Mouse (Mus musculus) CH12.LX (cell line): ENCODE results near the gene Trim46. TPM values are rescaled to one million over a fixed set of nuclear protein-coding genes. Genes with fewer than 3 reads are reported as not detected.
A peak's percentile ranks its signal among the peaks of the same experiment; 100 is the strongest.

Source experiments
- DNase-seq: peaks from one replicate; pipeline ENCODE4 v3.0.0-alpha.2; 2013; ENCODE audit errors: extremely low read depth
- H3K27ac ChIP-seq: 2 replicates; pipeline ENCODE4 v1.5.1; 2012; ENCODE audit warnings: low read depth, mild to moderate bottlenecking, control low read depth, moderate library complexity; ENCODE audit not compliant: insufficient read depth
- H3K27me3 ChIP-seq: replicated peaks from 2 replicates; pipeline ENCODE3; 2012; ENCODE audit warnings: inconsistent platforms
- H3K36me3 ChIP-seq, 2 experiments: replicated peaks in 1 of 2; 2 replicates each; pipeline versions ENCODE3 to v1.6.1; 2012; ENCODE audit warnings: inconsistent platforms in 1 of 2, low read length in 1 of 2, mild to moderate bottlenecking in 1 of 2, mixed read lengths in 1 of 2, moderate library complexity in 1 of 2; ENCODE audit not compliant: control insufficient read depth in 1 of 2, insufficient read depth in 1 of 2
- H3K4me1 ChIP-seq, 2 experiments: 2 replicates each; pipeline ENCODE4 v1.6.1; 2012; ENCODE audit warnings: inconsistent platforms in 1 of 2, moderate library complexity in 1 of 2; ENCODE audit not compliant: insufficient read depth in 2 of 2, control insufficient read depth in 1 of 2
- H3K4me2 ChIP-seq: 2 replicates; pipeline ENCODE4 v1.6.1; 2012; ENCODE audit warnings: low read depth, mild to moderate bottlenecking, control low read depth; ENCODE audit not compliant: poor library complexity, insufficient read depth, severe bottlenecking
- H3K4me3 ChIP-seq, 3 experiments: fragments of 150-350 bp in 1 of 3; sonication (generic) in 1 of 3; replicated peaks in 1 of 3; 2 replicates each; pipeline versions ENCODE3 to v1.5.1; 2011 to 2012; ENCODE audit warnings: low read depth in 2 of 3, low read length in 2 of 3, mild to moderate bottlenecking in 2 of 3, moderate library complexity in 2 of 3, control low read depth in 1 of 3, improper control_type of control experiment in 1 of 3, inconsistent platforms in 1 of 3, mixed read lengths in 1 of 3; ENCODE audit not compliant: poor library complexity in 1 of 3
- H3K79me2 ChIP-seq: replicated peaks from 2 replicates; pipeline ENCODE4 v1.6.1; 2012; ENCODE audit warnings: mild to moderate bottlenecking, moderate library complexity; ENCODE audit not compliant: control insufficient read depth, poor library complexity, insufficient read depth, severe bottlenecking; ENCODE audit errors: extremely low read depth
- H3K9ac ChIP-seq: 2 replicates; pipeline ENCODE4 v1.6.1; 2012; ENCODE audit warnings: low read depth, mild to moderate bottlenecking, control low read depth, moderate library complexity; ENCODE audit not compliant: insufficient read depth
- H3K9me3 ChIP-seq: replicated peaks from 2 replicates; pipeline ENCODE3; 2012; ENCODE audit warnings: low read length, inconsistent platforms, mixed read lengths
- BHLHE40 ChIP-seq: IDR thresholded peaks from 2 replicates; pipeline ENCODE4 v1.6.1; 2011; ENCODE audit warnings: mild to moderate bottlenecking, low read depth, low read length, improper control_type of control experiment
- E2F4 ChIP-seq: IDR thresholded peaks from 2 replicates; pipeline ENCODE4 v1.6.1; 2011; ENCODE audit warnings: low read depth, low read length, improper control_type of control experiment; ENCODE audit not compliant: insufficient replicate concordance
- ETS1 ChIP-seq: conservative IDR thresholded peaks from 2 replicates; pipeline ENCODE4 v1.6.1; 2012; ENCODE audit warnings: low read depth, mild to moderate bottlenecking, inconsistent platforms, low read length, improper control_type of control experiment, moderate library complexity
- HCFC1 ChIP-seq: IDR thresholded peaks from 2 replicates; pipeline ENCODE4 v1.6.1; 2012; ENCODE audit warnings: low read depth, mild to moderate bottlenecking, inconsistent platforms, low read length, improper control_type of control experiment
- JUN ChIP-seq: IDR thresholded peaks from 2 replicates; pipeline ENCODE4 v1.6.1; 2011; ENCODE audit warnings: low read depth, mild to moderate bottlenecking, low read length, improper control_type of control experiment, moderate library complexity; ENCODE audit not compliant: insufficient read depth
- KAT2A ChIP-seq: IDR thresholded peaks from 2 replicates; pipeline ENCODE4 v1.6.1; 2012; ENCODE audit warnings: low read length, improper control_type of control experiment, inconsistent platforms; ENCODE audit not compliant: insufficient replicate concordance
- MAX ChIP-seq: IDR thresholded peaks from 2 replicates; pipeline ENCODE4 v1.6.1; 2011; ENCODE audit warnings: low read length, improper control_type of control experiment
- MEF2A ChIP-seq: IDR thresholded peaks from 2 replicates; pipeline ENCODE4 v1.6.1; 2014; ENCODE audit warnings: low read depth, mild to moderate bottlenecking, inconsistent platforms, low read length, improper control_type of control experiment, borderline replicate concordance
- MXI1 ChIP-seq: IDR thresholded peaks from 2 replicates; pipeline ENCODE4 v1.6.1; 2011; ENCODE audit warnings: mild to moderate bottlenecking, low read depth, low read length, improper control_type of control experiment
- MYC ChIP-seq: IDR thresholded peaks from 2 replicates; pipeline ENCODE4 v1.6.1; 2011; ENCODE audit warnings: low read depth, mild to moderate bottlenecking, improper control_type of control experiment, low read length
- NELFE ChIP-seq: IDR thresholded peaks from 2 replicates; pipeline ENCODE4 v1.6.1; 2011; ENCODE audit warnings: low read depth, low read length, improper control_type of control experiment
- POLR2A ChIP-seq: IDR thresholded peaks from 2 replicates; pipeline ENCODE4 v1.6.1; 2011; ENCODE audit warnings: low read depth, mild to moderate bottlenecking, improper control_type of control experiment, low read length
- RCOR1 ChIP-seq: conservative IDR thresholded peaks from 2 replicates; pipeline ENCODE4 v1.6.1; 2012; ENCODE audit warnings: low read depth, mild to moderate bottlenecking, inconsistent platforms, low read length, improper control_type of control experiment
- TBP ChIP-seq: conservative IDR thresholded peaks from 2 replicates; pipeline ENCODE4 v1.6.1; 2011; ENCODE audit warnings: low read depth, low read length, improper control_type of control experiment
- TCF12 ChIP-seq: IDR thresholded peaks from 2 replicates; pipeline ENCODE4 v1.6.1; 2014; ENCODE audit warnings: low read depth, mild to moderate bottlenecking, inconsistent platforms, low read length, improper control_type of control experiment
- USF2 ChIP-seq: conservative IDR thresholded peaks from 2 replicates; pipeline ENCODE4 v1.6.1; 2011; ENCODE audit warnings: low read depth, low read length, improper control_type of control experiment
- ZMIZ1 ChIP-seq: IDR thresholded peaks from 2 replicates; pipeline ENCODE4 v1.6.1; 2012; ENCODE audit warnings: low read depth, mild to moderate bottlenecking, inconsistent platforms, low read length, improper control_type of control experiment
- dilution Hi-C: fragments of 300-500 bp; cut with MboI; formaldehyde crosslinking; loops from 2 replicates; pipeline ENCODE4 v1.14.3; 2020; ENCODE audit warnings: low sequenced_read_pairs; ENCODE audit not compliant: extremely low pct_unique_long_range_greater_than_20kb, extremely low pct_ligation_motif_present
- in situ Hi-C: fragments of 300-500 bp; cut with MboI; formaldehyde crosslinking; loops from 3 replicates; pipeline ENCODE4 v1.14.3; 2019; ENCODE audit warnings: low sequenced_read_pairs, low pct_ligation_motif_present, low pct_unique_long_range_greater_than_20kb, mixed read lengths
- polyA plus RNA-seq: library from polyadenylated mRNA; unstranded; fragments of >175 nt; gene quantifications from 2 replicates; pipeline ENCODE4 v1.2.1, GENCODE M21; 2012; ENCODE audit warnings: low read depth; ENCODE audit not compliant: insufficient read length
- total RNA-seq, 2 experiments: library from RNA; depleted of rRNA; stranded (reverse); fragments of 300-350 nt in 1 of 2; fragments of >200 nt in 1 of 2; gene quantifications; 2 replicates each; pipeline ENCODE4 v1.2.3; 2012 to 2014

The Trim46 gene
- total and polyA plus RNA-seq, 3 experiments = 0.36 to 1.9 (median 1.4) TPM

- TF ChIP-seq TBP (no peak), USF2 (no peak), MEF2A (no peak), KAT2A (0 out of 2 replicates have a peak, but pooled peaks have one; percentile 15), E2F4 (no peak), MYC (no peak), NELFE (peak; percentile 44; the same call in 1 of the 2 replicates), ZMIZ1 (no peak), MAX (no peak), POLR2A (peak; percentile 19; the same call in 1 of the 2 replicates), MXI1 (no peak), ETS1 (no peak), TCF12 (peak; percentile 47), BHLHE40 (0 out of 2 replicates have a peak, but pooled peaks have one; percentile 29), RCOR1 (no peak)
Measured at GRCm38 (mm10) chr3:89228180-89228549, 17.9 kb downstream of the Trim46 start (continued).

DNA sequence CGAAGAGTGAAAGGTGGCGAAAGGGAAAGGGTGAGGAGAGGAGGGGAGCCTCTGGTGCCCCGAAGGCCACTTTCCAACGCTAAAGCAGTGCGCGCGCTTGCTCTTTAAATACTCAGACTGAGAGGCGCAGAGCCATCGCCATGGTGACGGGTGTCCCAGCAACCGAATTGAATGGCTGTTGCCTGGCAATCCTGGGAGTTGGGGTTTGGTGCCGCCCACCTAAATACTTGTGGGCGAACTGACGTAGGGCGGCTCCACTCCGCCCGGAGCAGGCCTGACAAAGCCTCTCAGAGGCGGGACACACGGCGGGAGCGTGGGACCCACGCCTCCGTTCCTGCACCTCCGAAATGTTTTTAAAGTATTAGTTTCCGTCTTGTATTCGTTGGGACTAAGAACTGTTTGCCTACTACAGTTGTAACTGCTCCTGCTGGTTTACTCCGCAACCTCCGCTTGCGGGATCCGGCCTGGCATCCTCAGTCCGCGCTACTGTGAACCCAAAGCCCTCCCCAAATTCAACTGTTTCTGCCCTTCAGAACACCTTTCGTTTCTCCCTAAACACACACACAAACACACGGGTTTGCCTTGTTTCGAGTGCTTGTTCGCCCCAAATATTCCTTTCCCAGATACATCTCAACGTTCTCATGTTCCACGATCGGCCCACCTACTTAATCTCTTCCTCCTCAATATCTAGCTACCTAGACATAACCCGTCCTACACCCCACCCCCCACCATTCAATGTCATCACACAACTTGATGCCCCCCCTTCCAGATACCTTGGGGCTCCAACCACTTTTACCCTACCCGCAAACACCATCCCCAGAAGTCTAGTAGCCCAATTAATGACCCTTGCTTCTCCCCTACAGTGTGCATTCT, 18.6 kb downstream of the Trim46 start:
- dilution Hi-C loops (no loop called here), in situ Hi-C loops (no loop called here)
- Histone ChIP-seq H3K27me3 (no peaks in the 10 kb centered on the region), H3K9ac (no peak overlapping the region), H3K79me2 (no peaks in the 10 kb centered on the region), H3K4me2 (peak overlapping the region; percentile 7; the same call in 1 of the 2 replicates), H3K9me3 (no peaks in the 10 kb centered on the region), H3K27ac (no peak overlapping the region), H3K36me3 (peaks cover 0 to 21% of the 10 kb centered on the region in 2 experiments), H3K4me1 (peaks cover 9 to 34% of the 10 kb centered on the region in 2 experiments), H3K4me3 (peak overlapping the region in 1 of 3 experiments; percentile 43)
- TF ChIP-seq JUN (no peak), HCFC1 (no peak)
- DNase-seq = no peak

GRCm38 (mm10) chr3:89226900-89227299, 19.2 kb downstream of the Trim46 start, which contains the start of gene Mtx1:
Gene Mtx1 (minus strand): TSS chr3:89227088.
- in situ Hi-C loops (no loop called here), dilution Hi-C loops (no loop called here)
- peak within 1 kb of the TSS; percentile 7; the same call in 1 of the 2 replicates for H3K4me2 ChIP-seq
- no peak within 1 kb of the TSS for H3K27ac ChIP-seq
- peaks cover 0 to 21% of the 10 kb centered on the region in 2 experiments for H3K36me3 ChIP-seq
- no peaks in the 10 kb centered on the region for H3K9me3 ChIP-seq
- H3K79me2 ChIP-seq = no peaks in the 10 kb centered on the region
- no peak within 1 kb of the TSS for H3K4me3 ChIP-seq
- no peaks in the 10 kb centered on the region for H3K27me3 ChIP-seq
- no peak within 1 kb of the TSS for H3K9ac ChIP-seq
- TF ChIP-seq NELFE (no peak), MAX (no peak)
- DNase-seq = no peak
- H3K4me1 ChIP-seq = peaks cover 8 to 27% of the 10 kb centered on the region in 2 experiments
